ENCODE assay signal across 19 mouse cellular contexts in genomic region chr12:56405658-56406057, GRCm38 (mm10). TPM values are rescaled to one million over a fixed set of nuclear protein-coding genes. Genes with fewer than 3 reads are reported as not detected.
DNase-seq lines count a peak whose midpoint lies in the region; ATAC-seq and TF ChIP-seq lines count a peak whose summit lies in the region.
"Had no signal": no experiment of that assay in that cellular context is flagged by ENCODE, and none has a peak within 500 bp of the region (broad histone marks: within the 10 kb centered on the region; RNA-seq: fewer than 3 reads in every experiment).

No protein-coding gene starts in this region.

- TF ChIP-seq CTCF in brain, embryonic 14.5 days (IDR thresholded peaks at IDR 0.05; ENCODE audit: borderline replicate concordance, extremely low read depth, insufficient read depth, insufficient read length) = no peak

- H3K4me1 ChIP-seq in heart, embryonic 13.5 days = peaks cover 14% of the 10 kb centered on the region; the same call in 1 of the 2 replicates
- H3K4me1 ChIP-seq: embryonic facial prominence, embryonic 10.5 days; embryonic facial prominence, embryonic 12.5 days; forebrain, embryonic 13.5 days; forebrain, embryonic 15.5 days had no signal

- H3K4me2 ChIP-seq in heart, embryonic 13.5 days = 0 out of 2 replicates have a peak overlapping the region, but pooled peaks have one; percentile 8
- H3K4me2 ChIP-seq: embryonic facial prominence, embryonic 12.5 days; forebrain, embryonic 13.5 days; forebrain, embryonic 15.5 days had no signal

- H3K27me3 ChIP-seq in heart, embryonic 13.5 days (replicated peaks) = no peaks in the 10 kb centered on the region
- H3K27me3 ChIP-seq: embryonic facial prominence, embryonic 12.5 days had no signal

- ATAC-seq in heart, embryonic 13.5 days (ENCODE audit: extremely low read depth, insufficient number of reproducible peaks, low FRiP score, low TSS enrichment) = no peak
- ATAC-seq: activated CD4-positive, CD25-positive, alpha-beta regulatory T cell, adult 4 months; forebrain, embryonic 13.5 days; forebrain, embryonic 15.5 days; forebrain, postnatal 0 days had no signal

- H3K9ac ChIP-seq in heart, embryonic 13.5 days = no peak overlapping the region
- H3K9ac ChIP-seq: embryonic facial prominence, embryonic 12.5 days; forebrain, embryonic 13.5 days; forebrain, embryonic 15.5 days; forebrain, postnatal 0 days had no signal

- no peak for TF ChIP-seq POLR2A in brain, embryonic 14.5 days (IDR thresholded peaks at IDR 0.05; ENCODE audit: borderline replicate concordance, extremely low read depth, insufficient read depth, insufficient read length, poor library complexity, severe bottlenecking)

- WGBS in heart, embryonic 13.5 days = 59% methylated on average over 5 of the region's 5 CpGs

- intact Hi-C loops in heart, postnatal 25 days (cut with DNase I) = no loop called here

- no peak overlapping the region for H3K4me3 ChIP-seq in heart, embryonic 13.5 days
- H3K4me3 ChIP-seq: embryonic facial prominence, embryonic 10.5 days; embryonic facial prominence, embryonic 12.5 days; forebrain, embryonic 13.5 days; forebrain, embryonic 15.5 days had no signal

- H3K27ac ChIP-seq in heart, embryonic 13.5 days (replicated peaks) = no peak overlapping the region
- H3K27ac ChIP-seq: embryonic facial prominence, embryonic 10.5 days; embryonic facial prominence, embryonic 12.5 days; forebrain, embryonic 13.5 days; forebrain, embryonic 15.5 days had no signal

- no peaks in the 10 kb centered on the region for H3K9me3 ChIP-seq in heart, embryonic 13.5 days
- H3K9me3 ChIP-seq: embryonic facial prominence, embryonic 10.5 days; embryonic facial prominence, embryonic 12.5 days; forebrain, embryonic 13.5 days; forebrain, embryonic 15.5 days; G1E had no signal

- H3K36me3 ChIP-seq in heart, embryonic 13.5 days = no peaks in the 10 kb centered on the region
- H3K36me3 ChIP-seq: embryonic facial prominence, embryonic 10.5 days; embryonic facial prominence, embryonic 12.5 days; forebrain, embryonic 15.5 days; G1E had no signal

- no peak for DNase-seq in heart, postnatal 25 days (ENCODE audit: low spot score)
- DNase-seq in A20 (ENCODE audit: low read depth, low spot score) = peak; percentile 88
- peak; percentile 14 for DNase-seq in brain, embryonic 14.5 days (ENCODE audit: low read depth)
- DNase-seq in adrenal gland, postnatal 25 days = no peak
- no peak for DNase-seq in cerebellum, postnatal 10 days
- DNase-seq: adrenal gland, postnatal 14 days; cerebellum, adult 11 months; cerebellum, adult 18-20 months; cerebellum, adult 8-10 months; cerebellum, adult 9-11 months; cerebellum, postnatal 25 days had no signal

RNA-seq across cellular contexts. Expression of gene Mbip, which starts 60.0 kb away (rescaled TPM):
- 24.9 and 25.9 TPM in 2 replicates for polyA plus RNA-seq in heart, embryonic 13.5 days (2015; fragmentation: Nextera tagmentation; extraction: Ambion mirVana)
- total RNA-seq in heart, postnatal 25 days (2021) = 1 to 10 TPM; 6.5 to 7.8 TPM
- polyA plus RNA-seq in brain, embryonic 14.5 days (2012; rRNA removed) = 31.2 and 42.1 TPM in 2 replicates
- 16.5 and 19.7 TPM in 2 replicates for total RNA-seq in adrenal gland, postnatal 25 days (2021)

Comparison
In these comparisons a context has a peak if more than half of its experiments do, and no peak if none do; other contexts are left out.
1. DNase-seq: peak in A20 (single experiment) and brain, embryonic 14.5 days (single experiment); none in heart, postnatal 25 days (single experiment), adrenal gland, postnatal 25 days (single experiment) and cerebellum, postnatal 10 days (0 of 2).